Mouse (Mus musculus) myocyte (in vitro differentiated cells): ENCODE data around the gene Trim61.

Source experiments
- CEBPB ChIP-seq: IDR thresholded peaks from 2 replicates; pipeline ENCODE4 v1.6.1; 2011; ENCODE audit warnings: mild to moderate bottlenecking, moderate library complexity; ENCODE audit not compliant: poor library complexity, insufficient read depth, severe bottlenecking
- MAX ChIP-seq: IDR thresholded peaks from one replicate; pipeline ENCODE4 v1.6.1; 2011; ENCODE audit warnings: low read depth, mild to moderate bottlenecking, control low read depth
- POLR2A ChIP-seq: IDR thresholded peaks from one replicate; pipeline ENCODE4 v1.6.1; 2011; ENCODE audit warnings: low read depth, mild to moderate bottlenecking, control low read depth, moderate library complexity; ENCODE audit not compliant: insufficient read length
- SRF ChIP-seq: IDR thresholded peaks from one replicate; pipeline ENCODE4 v1.6.1; 2011; ENCODE audit warnings: low read depth; ENCODE audit not compliant: control insufficient read depth, insufficient read length

DNA sequence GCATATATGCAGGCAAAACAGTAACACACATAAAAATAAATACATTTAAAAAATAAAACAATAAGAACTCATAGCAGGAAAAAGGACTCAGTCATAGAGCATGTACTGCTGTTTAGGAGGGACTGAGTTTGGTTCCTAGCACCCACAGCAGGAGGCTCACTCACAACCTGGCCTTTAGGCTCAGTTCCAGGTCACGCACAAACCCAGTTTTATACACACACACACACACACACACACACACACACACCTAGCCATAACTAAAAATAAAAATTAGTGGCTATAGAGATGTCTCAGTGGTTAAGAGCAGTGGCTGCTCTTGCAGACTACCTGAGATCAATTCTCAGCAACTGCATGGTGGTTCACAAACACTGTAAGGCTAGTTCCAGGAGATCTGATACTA lies 13.8 kb upstream of the Trim61 start:
- no peak for TF ChIP-seq SRF
- no peak for TF ChIP-seq MAX
- TF ChIP-seq POLR2A: no peak
- no peak for TF ChIP-seq CEBPB
